Mouse (Mus musculus) frontal cortex, adult (tissue): ENCODE measurements around the gene Calm3.

Experiments
- ATAC-seq: cut with Nextera tagmentation; 2 replicates; pipeline ENCODE4 v1.9.2; 2017; ENCODE audit warnings: mild to moderate bottlenecking, moderate library complexity, mixed read lengths; ENCODE audit not compliant: low TSS enrichment

Calm3 gene

GRCm38 (mm10) chr7:16891641-16892351, 32.1 kb downstream of the Calm3 start, which contains the start of gene Gng8:
Gng8 (plus strand) TSS chr7:16891786.
- ATAC-seq, result peak; percentile 71

- ATAC-seq, result no peak
Observed at GRCm38 (mm10) chr7:16890944-16891343, 33.0 kb downstream of the Calm3 start.

- no peak for ATAC-seq
Observed at GRCm38 (mm10) chr7:16890536-16890935, 33.4 kb downstream of the Calm3 start.

GRCm38 (mm10) chr7:16885905-16886304, 38.0 kb downstream of the Calm3 start:
- ATAC-seq, result no peak

- ATAC-seq, result no peak
Observed at GRCm38 (mm10) chr7:16885271-16885776, 38.6 kb downstream of the Calm3 start.

GRCm38 (mm10) chr7:16884334-16884733, 39.6 kb downstream of the Calm3 start:
- ATAC-seq, result no peak

GRCm38 (mm10) chr7:16883162-16883561, 40.8 kb downstream of the Calm3 start:
- ATAC-seq, result no peak

- no peak for ATAC-seq
Observed at GRCm38 (mm10) chr7:16880615-16881014, 43.3 kb downstream of the Calm3 start.

GRCm38 (mm10) chr7:16879796-16880547, 43.9 kb downstream of the Calm3 start:
- peak; percentile 42 for ATAC-seq

- ATAC-seq, result no peak
Observed at GRCm38 (mm10) chr7:16877717-16878116, 46.2 kb downstream of the Calm3 start.

- no peak for ATAC-seq
Observed at GRCm38 (mm10) chr7:16876608-16877007, 47.3 kb downstream of the Calm3 start.

- ATAC-seq, result no peak
Observed at GRCm38 (mm10) chr7:16876006-16876405, 47.9 kb downstream of the Calm3 start.

- ATAC-seq, result no peak
Observed at GRCm38 (mm10) chr7:16875326-16875725, 48.6 kb downstream of the Calm3 start.

- ATAC-seq, result no peak
Observed at GRCm38 (mm10) chr7:16875310-16875325, 48.8 kb downstream of the Calm3 start, which contains the start of gene Dact3. Dact3 (plus strand) TSS chr7:16875317.

- ATAC-seq, result peak; percentile 86
Observed at GRCm38 (mm10) chr7:16874756-16875309, 49.1 kb downstream of the Calm3 start.

GRCm38 (mm10) chr7:16874190-16874589, 49.7 kb downstream of the Calm3 start:
- peak; percentile 17; the same call in 1 of the 2 replicates for ATAC-seq

- no peak for ATAC-seq
Observed at GRCm38 (mm10) chr7:16873392-16873791, 50.5 kb downstream of the Calm3 start.

GRCm38 (mm10) chr7:16872478-16872877, 51.4 kb downstream of the Calm3 start:
- no peak for ATAC-seq

- ATAC-seq, result no peak
Observed at GRCm38 (mm10) chr7:16871600-16871999, 52.3 kb downstream of the Calm3 start.

GRCm38 (mm10) chr7:16869497-16869896, 54.4 kb downstream of the Calm3 start:
- peak; percentile 97 for ATAC-seq

- no peak for ATAC-seq
Observed at GRCm38 (mm10) chr7:16867488-16867887, 56.4 kb downstream of the Calm3 start.
